Mouse (Mus musculus) forebrain, embryonic 14.5 days (tissue): ENCODE results near the gene Pole2. TPM values are rescaled to one million over a fixed set of nuclear protein-coding genes. Genes with fewer than 3 reads are reported as not detected.

Experiments
- ATAC-seq: fragments of 200-750 bp; cut with Nextera tagmentation; 2 replicates; pipeline ENCODE4 v1.8.0; 2017; ENCODE audit warnings: mild to moderate bottlenecking, moderate library complexity
- DNase-seq: peaks from one replicate; pipeline ENCODE4 v3.0.0-alpha.2; 2015; ENCODE audit warnings: low spot score
- H3K27ac ChIP-seq: fragments of 300-500 bp; sonication (generic); 2 replicates; pipeline ENCODE4 v1.5.1; 2014; ENCODE audit warnings: low read depth, mild to moderate bottlenecking, control low read depth, low read length, moderate library complexity
- H3K27me3 ChIP-seq: fragments of 300-500 bp; sonication (generic); replicated peaks from 2 replicates; pipeline ENCODE4 v1.6.1; 2014; ENCODE audit warnings: low read length, control low read depth, mixed read lengths; ENCODE audit not compliant: control insufficient read depth, insufficient read depth
- H3K36me3 ChIP-seq: fragments of 300-500 bp; sonication (generic); 2 replicates; pipeline ENCODE4 v1.6.1; 2014; ENCODE audit warnings: low read length, control low read depth; ENCODE audit not compliant: control insufficient read depth, insufficient read depth
- H3K4me1 ChIP-seq: fragments of 300-500 bp; sonication (generic); 2 replicates; pipeline ENCODE4 v1.6.1; 2014; ENCODE audit warnings: antibody characterized with exemption, low read length, control low read depth; ENCODE audit not compliant: control insufficient read depth, insufficient read depth
- H3K4me2 ChIP-seq: fragments of 300-500 bp; sonication (generic); 2 replicates; pipeline ENCODE4 v1.6.1; 2014; ENCODE audit warnings: mild to moderate bottlenecking, control low read depth, low read length
- H3K4me3 ChIP-seq: fragments of 300-500 bp; sonication (generic); 2 replicates; pipeline ENCODE4 v1.5.1; 2014; ENCODE audit warnings: low read depth, low read length, control low read depth
- H3K9ac ChIP-seq: fragments of 300-500 bp; sonication (generic); 2 replicates; pipeline ENCODE4 v1.6.1; 2014; ENCODE audit warnings: mild to moderate bottlenecking, low read length, control low read depth, moderate library complexity
- H3K9me3 ChIP-seq: fragments of 300-500 bp; sonication (generic); replicated peaks from 2 replicates; pipeline ENCODE4 v1.6.1; 2016; ENCODE audit warnings: low read length, control low read depth, mixed read lengths; ENCODE audit not compliant: control insufficient read depth
- WGBS: fragments of 180-500 bp; shearing (Covaris S2); extraction: QIAGEN DNeasy Blood & Tissue Kit; methylation state at CpG from one replicate; pipeline ENCODE4 v1.1.7; 2014; 5-methylcytosine and 5-hydroxymethylcytosine counted together
- polyA plus RNA-seq: library from polyadenylated mRNA; unstranded; fragments of >200 nt; fragmentation: Nextera tagmentation; extraction: Ambion mirVana; gene quantifications from 2 replicates; pipeline ENCODE4 v1.2.1, GENCODE M21; 2014

Gene Pole2
- polyA plus RNA-seq: 11.3 and 13.9 TPM in 2 replicates

- Histone ChIP-seq H3K27ac (peak within 1 kb of the TSS; percentile 11; the same call in 1 of the 2 replicates), H3K27me3 (no peaks in the 10 kb centered on the region), H3K4me1 (no peaks in the 10 kb centered on the region), H3K9ac (peak within 1 kb of the TSS; percentile 60), H3K4me3 (peak within 1 kb of the TSS; percentile 62), H3K36me3 (0 out of 2 replicates have a peak, but pooled peaks cover 2% of the 10 kb centered on the region), H3K4me2 (peak within 1 kb of the TSS; percentile 55), H3K9me3 (no peaks in the 10 kb centered on the region)
- under 1% methylated on average over 37 of the region's 37 CpGs for WGBS
- DNase-seq: peak; percentile 85
- peak; percentile 97 for ATAC-seq
These were observed at the start of gene Pole2 for GRCm38 (mm10) chr12:69227776-69228466. Gene Pole2 (minus strand): TSS chr12:69228195.

- no peak overlapping the region for H3K4me3 ChIP-seq
- WGBS: 49% methylated on average over 2 of the region's 2 CpGs
- no peaks in the 10 kb centered on the region for H3K4me1 ChIP-seq
- no peak overlapping the region for H3K4me2 ChIP-seq
- no peaks in the 10 kb centered on the region for H3K9me3 ChIP-seq
- H3K36me3 ChIP-seq: no peaks in the 10 kb centered on the region
- H3K9ac ChIP-seq: no peak overlapping the region
- DNase-seq: no peak
- no peak overlapping the region for H3K27ac ChIP-seq
- ATAC-seq: no peak
- no peaks in the 10 kb centered on the region for H3K27me3 ChIP-seq
These were observed 41.0 kb upstream of the Pole2 start for GRCm38 (mm10) chr12:69268956-69269355.

DNA sequence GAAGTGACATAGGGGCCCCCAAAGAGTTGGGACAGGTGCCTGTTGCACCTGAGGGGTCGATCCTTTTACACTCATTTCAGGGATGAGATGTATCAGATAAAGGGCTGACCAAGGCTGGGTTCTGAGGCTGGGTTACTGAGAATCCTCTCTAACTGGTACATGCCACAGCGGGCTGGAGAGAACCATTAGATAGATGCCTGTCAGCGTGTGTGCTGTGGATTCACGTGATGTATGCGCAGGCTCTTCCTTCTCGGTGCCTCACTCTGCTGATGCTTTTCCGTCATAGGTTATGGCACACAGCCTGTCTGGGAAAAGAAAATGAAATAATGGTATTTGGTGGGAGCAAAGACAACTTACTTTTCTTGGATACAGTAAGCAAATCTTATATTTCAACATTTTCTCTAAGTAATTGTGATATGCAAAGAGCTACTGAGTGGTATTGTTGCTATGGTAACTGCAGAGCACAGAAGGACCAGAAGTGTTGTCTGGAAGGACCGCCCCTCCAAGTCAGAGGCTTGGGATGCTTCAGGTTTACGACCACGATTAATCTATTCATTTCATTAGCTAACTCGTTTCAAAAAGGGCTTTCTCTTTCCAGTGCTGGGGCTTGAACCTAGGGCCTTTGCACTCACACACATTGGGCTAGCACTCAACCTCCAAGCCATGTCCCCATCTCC, 40.1 kb upstream of the Pole2 start:
- Histone ChIP-seq H3K9ac (no peak overlapping the region), H3K27ac (no peak overlapping the region), H3K4me1 (no peaks in the 10 kb centered on the region), H3K4me3 (no peak overlapping the region), H3K9me3 (no peaks in the 10 kb centered on the region), H3K27me3 (no peaks in the 10 kb centered on the region), H3K36me3 (no peaks in the 10 kb centered on the region), H3K4me2 (no peak overlapping the region)
- peak; percentile 6 for DNase-seq
- no peak for ATAC-seq
- WGBS: 71% methylated on average over 11 of the region's 11 CpGs

DNA sequence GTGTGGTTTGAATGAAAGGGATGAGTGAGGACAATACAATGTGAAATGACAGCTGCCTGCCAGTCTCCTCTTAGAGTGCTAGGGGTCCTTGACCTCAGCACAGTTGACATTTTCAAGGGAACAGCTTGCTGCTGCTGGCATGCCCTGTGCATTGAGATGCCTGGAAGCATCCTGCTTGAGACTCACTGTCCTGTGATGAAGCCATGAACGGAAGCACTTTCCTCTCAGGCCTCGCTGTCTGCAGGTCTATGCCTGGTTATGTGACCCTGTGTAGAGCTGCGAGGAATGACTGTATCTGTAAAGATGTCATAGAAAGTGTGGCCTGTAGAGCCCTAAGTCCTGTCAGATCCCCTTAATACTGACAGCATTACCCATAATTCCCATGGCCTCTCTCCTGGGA, 37.0 kb upstream of the Pole2 start:
- no peak for DNase-seq
- no peak for ATAC-seq
- no peak overlapping the region for H3K27ac ChIP-seq
- H3K36me3 ChIP-seq: no peaks in the 10 kb centered on the region
- H3K9me3 ChIP-seq: no peaks in the 10 kb centered on the region
- 96% methylated on average over 3 of the region's 3 CpGs for WGBS
- no peak overlapping the region for H3K9ac ChIP-seq
- no peaks in the 10 kb centered on the region for H3K27me3 ChIP-seq
- no peaks in the 10 kb centered on the region for H3K4me1 ChIP-seq
- no peak overlapping the region for H3K4me2 ChIP-seq
- H3K4me3 ChIP-seq: no peak overlapping the region

DNA sequence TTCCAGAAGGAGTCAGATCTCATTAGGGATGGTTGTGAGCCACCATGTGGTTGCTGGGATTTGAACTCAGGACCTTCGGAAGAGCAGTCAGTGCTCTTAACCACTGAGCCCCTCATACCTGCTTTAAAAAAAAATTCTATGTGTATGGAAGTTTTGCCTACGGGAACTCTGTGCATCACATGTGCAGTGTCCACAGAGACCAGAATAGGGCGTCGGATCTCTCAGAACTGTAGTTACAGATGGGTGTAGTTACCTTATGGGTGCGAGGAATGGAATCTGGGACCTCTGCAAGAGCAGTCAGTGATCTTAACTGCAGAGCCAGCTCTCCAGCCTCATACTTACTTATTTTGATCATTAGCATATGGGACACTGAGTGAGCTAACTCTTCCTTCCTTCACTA, 34.3 kb upstream of the Pole2 start:
- 94% methylated on average over 5 of the region's 5 CpGs for WGBS
- DNase-seq (no peak), ATAC-seq (no peak)
- Histone ChIP-seq H3K27ac (no peak overlapping the region), H3K9me3 (no peaks in the 10 kb centered on the region), H3K4me2 (no peak overlapping the region), H3K27me3 (no peaks in the 10 kb centered on the region), H3K36me3 (no peaks in the 10 kb centered on the region), H3K9ac (no peak overlapping the region), H3K4me3 (no peak overlapping the region), H3K4me1 (no peaks in the 10 kb centered on the region)

GRCm38 (mm10) chr12:69257836-69258235, 29.8 kb upstream of the Pole2 start:
- Histone ChIP-seq H3K9ac (no peak overlapping the region), H3K4me3 (no peak overlapping the region), H3K4me2 (no peak overlapping the region), H3K27me3 (no peaks in the 10 kb centered on the region), H3K9me3 (no peaks in the 10 kb centered on the region), H3K36me3 (no peaks in the 10 kb centered on the region), H3K4me1 (no peaks in the 10 kb centered on the region), H3K27ac (no peak overlapping the region)
- no peak for DNase-seq
- 89% methylated on average over 11 of the region's 11 CpGs for WGBS
- ATAC-seq: no peak

GRCm38 (mm10) chr12:69253806-69254205, 25.8 kb upstream of the Pole2 start:
- DNase-seq (no peak), ATAC-seq (no peak)
- Histone ChIP-seq H3K27me3 (no peaks in the 10 kb centered on the region), H3K27ac (no peak overlapping the region), H3K4me3 (no peak overlapping the region), H3K4me1 (no peaks in the 10 kb centered on the region), H3K4me2 (no peak overlapping the region), H3K9ac (no peak overlapping the region), H3K36me3 (no peaks in the 10 kb centered on the region), H3K9me3 (no peaks in the 10 kb centered on the region)
- 95% methylated on average over 1 of the region's 1 CpGs for WGBS

- no peak for DNase-seq
These were observed 22.8 kb upstream of the Pole2 start for GRCm38 (mm10) chr12:69250756-69251155.

GRCm38 (mm10) chr12:69249766-69250165, 21.8 kb upstream of the Pole2 start:
- H3K27me3 ChIP-seq: no peaks in the 10 kb centered on the region
- DNase-seq (no peak), ATAC-seq (no peak)
- no peak overlapping the region for H3K27ac ChIP-seq
- no peak overlapping the region for H3K4me3 ChIP-seq
- 92% methylated on average over 4 of the region's 4 CpGs for WGBS
- H3K36me3 ChIP-seq: no peaks in the 10 kb centered on the region
- no peak overlapping the region for H3K4me2 ChIP-seq
- H3K4me1 ChIP-seq: no peaks in the 10 kb centered on the region
- H3K9ac ChIP-seq: no peak overlapping the region
- no peaks in the 10 kb centered on the region for H3K9me3 ChIP-seq

More at GRCm38 (mm10) chr12:69250756-69251155, 22.8 kb upstream of the Pole2 start:
- Histone ChIP-seq H3K4me2 (no peak overlapping the region), H3K4me3 (no peak overlapping the region), H3K27me3 (no peaks in the 10 kb centered on the region), H3K9me3 (no peaks in the 10 kb centered on the region), H3K9ac (no peak overlapping the region), H3K27ac (no peak overlapping the region), H3K4me1 (no peaks in the 10 kb centered on the region), H3K36me3 (no peaks in the 10 kb centered on the region)
- ATAC-seq: no peak
- WGBS: 78% methylated on average over 8 of the region's 8 CpGs
